ENCODE assay signal across 14 mouse cellular contexts in the genomic region with DNA sequence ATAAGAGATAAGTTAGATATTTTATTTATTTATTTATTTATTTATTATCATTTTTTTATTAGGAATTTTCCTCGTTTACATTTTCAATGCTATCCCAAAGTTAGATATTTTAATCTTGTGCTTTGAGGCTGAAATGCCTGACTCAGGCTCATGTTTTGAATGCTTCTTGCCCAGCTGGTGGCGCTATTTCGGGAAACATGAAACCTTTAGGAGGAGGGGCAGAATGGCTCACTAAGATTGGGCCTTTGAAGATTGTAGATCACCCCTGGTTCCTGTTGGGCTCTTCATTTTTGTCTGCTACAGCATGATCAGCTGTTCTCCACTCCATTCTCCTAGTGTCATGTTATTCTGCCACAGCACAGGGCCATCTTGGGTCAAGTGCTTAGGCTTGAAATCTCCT. TPM values are rescaled to one million over a fixed set of nuclear protein-coding genes. Genes with fewer than 3 reads are reported as not detected.
"Had no signal": no experiment of that assay in that cellular context is flagged by ENCODE, and none has a peak within 500 bp of the region (broad histone marks: within the 10 kb centered on the region; RNA-seq: fewer than 3 reads in every experiment).

No protein-coding gene starts in this region.

- H3K4me3 ChIP-seq: limb, embryonic 15.5 days; liver, embryonic 12.5 days; lung, embryonic 15.5 days; midbrain, embryonic 12.5 days; neural tube, embryonic 13.5 days; stomach, embryonic 15.5 days had no signal

- DNase-seq: kidney, postnatal 10 days; kidney, postnatal 4 days; retina, postnatal 1 day; right cerebral cortex, postnatal 14 days; thymus, postnatal 36 days had no signal

- H3K36me3 ChIP-seq: limb, embryonic 15.5 days; liver, embryonic 12.5 days; lung, embryonic 15.5 days; midbrain, embryonic 12.5 days; neural tube, embryonic 13.5 days; stomach, embryonic 15.5 days had no signal

- H3K9ac ChIP-seq: limb, embryonic 15.5 days; liver, embryonic 12.5 days; lung, embryonic 15.5 days; midbrain, embryonic 12.5 days; neural tube, embryonic 13.5 days; stomach, embryonic 15.5 days had no signal

- H3K4me2 ChIP-seq: limb, embryonic 15.5 days; liver, embryonic 12.5 days; lung, embryonic 15.5 days; midbrain, embryonic 12.5 days; neural tube, embryonic 13.5 days; stomach, embryonic 15.5 days had no signal

- H3K27ac ChIP-seq: limb, embryonic 15.5 days; liver, embryonic 12.5 days; lung, embryonic 15.5 days; midbrain, embryonic 12.5 days; neural tube, embryonic 13.5 days; stomach, embryonic 15.5 days had no signal

- H3K4me1 ChIP-seq: limb, embryonic 15.5 days; liver, embryonic 12.5 days; lung, embryonic 15.5 days; midbrain, embryonic 12.5 days; neural tube, embryonic 13.5 days; stomach, embryonic 15.5 days had no signal

- ATAC-seq: liver, embryonic 12.5 days; midbrain, embryonic 16.5 days had no signal

- H3K9me3 ChIP-seq: limb, embryonic 15.5 days; liver, embryonic 12.5 days; lung, embryonic 15.5 days; midbrain, embryonic 12.5 days; neural tube, embryonic 13.5 days; stomach, embryonic 15.5 days had no signal

- H3K27me3 ChIP-seq: limb, embryonic 15.5 days; liver, embryonic 12.5 days; lung, embryonic 15.5 days; midbrain, embryonic 12.5 days; neural tube, embryonic 13.5 days; stomach, embryonic 15.5 days had no signal

RNA-seq across cellular contexts. Expression of a gene that starts 28.1 kb away (rescaled TPM):
- total RNA-seq: megakaryocyte-erythroid progenitor cell, adult 5-6 weeks had no signal
- polyA plus RNA-seq: liver, embryonic 12.5 days; liver, embryonic 16.5 days had no signal
